Mouse (Mus musculus): Measurements from ENCODE around the gene Tmem135.

Tmem135 gene

DNA sequence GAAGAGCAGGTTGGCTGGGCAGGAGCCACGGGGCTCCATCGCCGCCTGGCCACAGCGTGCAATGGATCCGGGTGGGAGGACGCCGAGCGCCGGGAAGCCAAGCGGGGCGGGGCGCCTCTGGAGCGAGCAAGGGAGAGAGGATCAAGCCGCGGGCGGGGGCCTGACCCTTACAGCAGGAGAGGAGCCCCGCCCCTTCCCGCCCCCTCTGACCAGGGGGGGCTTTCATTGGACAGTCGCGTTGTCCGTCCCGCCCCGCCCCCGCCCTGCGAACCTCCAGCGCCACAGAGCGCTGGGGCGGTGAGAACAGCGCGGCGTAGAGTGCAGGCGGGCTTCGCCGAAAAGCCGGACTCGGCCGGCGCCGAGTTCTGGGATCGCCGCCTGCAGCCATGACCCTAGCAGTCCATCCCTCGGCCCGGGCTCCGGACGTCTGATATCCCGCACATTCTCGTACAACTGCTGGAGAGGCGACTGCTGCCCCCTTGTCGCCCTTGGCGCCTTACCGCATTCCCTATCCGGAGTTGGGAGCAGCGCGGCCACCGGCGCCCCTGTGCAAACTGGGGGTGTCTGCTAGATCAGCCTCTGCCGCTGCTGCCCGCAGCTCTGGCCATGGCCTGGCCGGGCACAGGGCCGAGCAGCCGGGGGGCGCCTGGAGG lies at the start of gene Tmem135, which contains the start of gene Fzd4:
Tmem135 (minus strand) TSS at position 142 of the 653 bp plus-strand sequence.
Fzd4 (plus strand) TSS at position 275 of the 653 bp plus-strand sequence.
- in situ Hi-C loops (cut with MboI, MseI): loop anchor here (5.0 kb wide), 2 partner anchors 67 to 237 kb away; no protein-coding TSS in a partner anchor

DNA sequence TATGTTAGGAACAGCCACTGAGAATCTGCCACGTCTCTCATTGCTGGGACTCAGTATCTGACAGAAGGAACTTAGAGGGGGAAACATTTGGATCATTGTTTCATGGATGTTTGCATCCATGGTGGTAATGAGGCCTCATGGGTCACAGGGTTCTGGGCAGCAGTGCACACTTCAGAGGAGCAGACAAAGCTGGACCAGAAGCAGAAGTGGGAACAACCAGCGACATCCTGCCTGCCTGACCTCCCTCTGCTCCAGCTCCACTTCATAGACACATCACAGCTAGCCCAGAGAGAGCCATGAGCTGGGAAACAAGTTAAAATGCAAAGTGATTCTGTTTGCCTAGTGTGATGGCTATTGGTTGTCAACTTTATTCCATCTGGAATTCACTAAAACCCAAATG lies 46.3 kb upstream of the Tmem135 start:
- in situ Hi-C loops (cut with MboI, MseI): no loop called here

DNA sequence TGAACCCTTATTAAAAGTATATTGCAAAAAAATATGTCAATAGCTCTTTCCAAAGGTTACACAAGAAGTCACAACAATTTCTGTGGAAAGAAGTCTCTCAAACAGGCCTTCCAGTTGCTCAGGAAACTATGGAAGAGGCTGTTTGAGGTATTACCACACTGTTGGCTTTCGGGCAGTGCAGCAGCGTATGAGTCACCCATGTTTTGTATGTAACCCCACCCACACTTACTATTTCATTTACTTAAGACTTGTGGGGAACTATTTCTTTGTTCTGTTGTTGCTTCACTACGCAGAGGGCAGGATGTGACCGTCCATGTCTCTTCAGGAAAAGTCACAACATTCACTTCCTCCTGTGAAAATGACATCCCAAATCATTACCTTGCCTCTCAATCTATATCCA lies 41.1 kb upstream of the Tmem135 start:
- in situ Hi-C loops (cut with MboI, MseI): no loop called here

DNA sequence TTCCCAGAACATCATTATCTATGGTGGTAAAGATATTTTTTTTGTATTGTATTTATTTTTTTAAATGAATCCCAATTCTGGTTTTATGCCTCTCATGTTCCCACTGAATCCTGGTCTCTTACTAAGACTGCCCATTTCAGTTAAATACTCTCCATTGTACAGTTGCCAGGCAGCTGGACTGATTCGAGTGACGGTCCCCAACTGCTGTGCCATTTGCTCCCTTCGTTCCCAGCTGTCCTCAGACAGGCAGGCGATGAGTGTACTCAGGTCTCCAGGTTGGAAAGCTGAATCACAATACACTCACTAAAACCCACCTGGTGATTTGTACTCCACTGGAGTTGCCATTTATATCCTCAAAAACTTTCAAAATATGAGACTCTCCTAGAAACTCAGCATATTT lies 38.2 kb upstream of the Tmem135 start:
- in situ Hi-C loops (cut with MboI, MseI): no loop called here

DNA sequence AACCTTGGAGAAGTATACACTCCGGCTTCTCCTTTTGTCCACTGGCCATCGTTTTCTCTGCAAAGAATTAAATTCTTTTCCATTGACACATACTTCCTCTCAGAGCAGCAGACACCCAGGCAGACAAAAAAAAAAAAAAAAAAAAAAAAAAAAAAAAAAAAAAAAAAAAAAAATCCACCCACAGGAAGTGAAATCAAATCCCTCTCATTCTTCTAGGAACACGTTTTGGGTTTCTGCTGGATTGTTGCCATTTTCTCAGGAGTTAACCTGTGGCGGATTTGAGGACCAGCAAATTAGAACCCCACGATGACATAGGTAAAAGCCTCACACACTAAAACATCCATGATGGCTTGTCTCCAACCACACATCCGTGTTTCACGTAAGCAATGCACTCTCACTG lies 37.3 kb upstream of the Tmem135 start:
- in situ Hi-C loops (cut with MboI, MseI): no loop called here

DNA sequence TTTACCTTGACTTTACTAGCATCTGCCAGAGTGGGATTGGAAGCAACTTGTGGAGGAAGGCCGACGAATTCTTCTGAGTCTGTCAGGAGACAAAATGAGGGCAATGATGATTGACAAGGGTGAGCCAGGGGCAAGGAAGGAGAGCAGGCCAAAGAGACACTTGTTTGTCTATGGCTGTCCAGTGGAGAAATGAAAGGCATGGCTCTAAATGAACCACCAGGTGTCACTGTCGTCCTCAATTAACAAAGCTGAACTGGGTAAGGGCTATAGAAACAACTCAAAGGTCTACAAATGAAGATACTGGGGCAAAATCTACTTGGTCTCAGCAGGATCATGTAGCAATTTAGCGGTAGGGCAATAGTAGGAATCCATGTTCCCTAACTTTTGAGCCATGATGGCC lies 33.6 kb upstream of the Tmem135 start:
- in situ Hi-C loops (cut with MboI, MseI): no loop called here

DNA sequence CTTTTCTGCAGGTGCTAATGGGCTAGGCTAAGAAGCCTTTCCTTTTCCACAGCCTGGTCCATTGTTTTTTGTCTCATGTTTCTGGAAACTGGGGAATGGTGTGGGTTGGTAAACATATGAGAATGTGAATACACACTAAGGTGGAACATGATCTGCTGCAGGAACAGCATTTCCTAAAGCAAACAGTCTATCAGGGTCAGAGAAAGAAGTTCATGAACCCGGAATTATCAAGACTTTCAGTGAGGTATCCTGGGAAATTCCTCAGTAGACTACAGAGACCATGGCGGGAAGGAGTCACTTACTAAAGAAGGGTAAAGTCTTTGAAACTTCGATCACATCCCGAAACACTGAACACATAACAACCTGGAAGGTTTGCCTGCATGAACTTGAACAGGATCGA lies 32.4 kb upstream of the Tmem135 start:
- in situ Hi-C loops (cut with MboI, MseI): no loop called here

DNA sequence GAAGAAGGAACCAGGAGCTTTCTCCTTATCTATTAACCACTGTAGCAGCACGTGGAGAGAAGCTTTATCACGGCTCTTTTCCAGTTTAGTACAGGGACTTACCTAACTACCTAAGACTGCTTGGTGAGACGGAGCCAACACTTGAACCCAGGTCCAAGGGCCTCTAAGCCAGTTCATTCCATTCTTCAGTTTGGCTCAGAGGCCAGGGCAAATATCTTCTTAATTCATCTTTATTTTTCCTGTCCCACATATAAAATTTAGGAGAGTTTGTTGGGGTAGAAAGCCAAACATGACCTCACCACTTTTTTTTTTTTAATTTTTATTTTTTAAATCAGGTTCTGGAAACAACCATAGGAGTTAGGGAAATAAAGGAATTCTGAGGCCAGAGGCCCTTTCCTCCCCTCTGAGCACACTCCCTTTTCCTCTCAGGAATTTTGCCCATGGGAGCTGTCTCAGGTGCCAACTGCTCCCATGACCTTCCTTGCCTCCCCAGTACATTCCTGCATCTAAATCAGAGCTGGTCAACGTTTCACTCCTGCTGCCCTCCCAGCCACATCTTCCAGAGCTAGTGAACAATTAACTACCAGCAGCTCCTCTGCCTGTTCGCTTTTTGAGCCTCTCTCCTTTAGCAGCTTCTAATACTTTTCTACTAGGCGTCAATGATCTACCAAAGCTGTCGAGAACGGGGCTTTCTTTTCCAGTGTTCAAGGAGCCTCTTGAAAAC lies 30.0 kb upstream of the Tmem135 start:
- in situ Hi-C loops (cut with MboI, MseI): no loop called here

DNA sequence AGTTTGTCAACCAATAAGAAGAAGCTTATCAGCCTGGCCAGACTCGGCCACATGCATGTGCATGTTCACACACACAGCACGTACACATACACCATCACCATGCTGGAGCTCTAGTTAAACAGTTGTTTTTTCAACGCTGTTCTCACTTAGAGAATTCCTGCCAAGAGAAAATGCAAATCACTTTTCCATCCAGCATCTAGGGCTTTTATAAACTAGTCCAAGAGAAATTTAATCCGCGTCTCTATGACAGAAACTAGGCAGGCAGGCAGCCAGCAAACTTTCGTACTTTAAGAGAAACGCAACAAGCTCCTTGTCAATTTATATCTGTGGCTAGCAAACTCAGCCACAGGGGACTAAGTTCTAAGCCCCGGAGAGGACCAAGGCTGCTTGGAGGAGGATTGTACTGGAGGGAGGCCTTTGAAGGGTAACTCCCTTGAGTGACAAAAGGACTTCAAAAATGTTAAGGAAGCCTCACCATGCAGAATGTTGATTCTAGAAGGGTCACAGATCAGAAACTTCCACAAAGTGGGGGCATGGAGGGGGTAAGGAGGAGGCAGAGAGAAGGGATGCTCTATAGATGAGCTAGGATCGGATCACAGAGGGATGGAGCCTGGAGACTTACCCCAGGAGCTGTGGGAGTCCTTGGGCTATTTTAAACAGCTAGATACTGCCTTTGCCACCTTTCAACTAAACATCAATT lies 29.3 kb upstream of the Tmem135 start:
- in situ Hi-C loops (cut with MboI, MseI): no loop called here

DNA sequence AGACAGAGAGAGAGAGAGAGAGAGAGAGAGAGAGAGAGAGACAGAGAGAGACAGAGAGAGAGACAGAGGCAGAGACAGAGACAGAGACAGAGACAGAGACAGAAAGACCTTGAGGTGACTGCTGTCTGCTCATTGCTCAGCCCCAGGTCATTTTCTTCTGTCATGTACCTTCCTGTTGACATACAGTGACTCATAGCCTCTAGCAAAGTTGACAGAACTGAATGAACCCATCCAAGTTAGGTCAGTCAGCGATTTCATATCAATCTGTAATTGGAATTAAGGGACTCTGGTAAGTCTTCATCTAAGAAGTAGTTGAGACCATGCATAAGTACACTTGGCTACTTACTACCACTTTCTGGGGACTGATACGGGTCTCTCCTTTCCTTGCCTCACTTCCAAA lies 27.2 kb upstream of the Tmem135 start:
- in situ Hi-C loops (cut with MboI, MseI): no loop called here

DNA sequence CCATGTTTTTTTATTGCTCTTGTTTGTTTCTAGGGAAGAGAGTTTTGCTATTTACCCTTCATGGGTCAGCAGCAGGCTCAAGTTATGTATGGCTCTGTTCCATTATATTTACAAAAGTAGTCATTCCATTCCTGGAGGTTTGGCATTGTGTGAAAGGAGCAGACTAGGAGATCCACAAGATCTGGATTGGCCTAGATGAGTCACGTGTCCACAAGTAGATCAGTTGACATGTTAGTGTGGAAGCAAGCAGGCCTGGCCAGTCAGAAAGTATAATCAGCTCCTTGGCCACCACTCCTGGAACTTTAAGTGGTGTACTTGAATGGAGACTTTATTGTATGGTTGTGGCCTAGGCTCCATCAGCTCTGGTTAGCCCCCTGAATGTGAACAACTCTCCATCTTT lies 25.3 kb upstream of the Tmem135 start:
- in situ Hi-C loops (cut with MboI, MseI): no loop called here

DNA sequence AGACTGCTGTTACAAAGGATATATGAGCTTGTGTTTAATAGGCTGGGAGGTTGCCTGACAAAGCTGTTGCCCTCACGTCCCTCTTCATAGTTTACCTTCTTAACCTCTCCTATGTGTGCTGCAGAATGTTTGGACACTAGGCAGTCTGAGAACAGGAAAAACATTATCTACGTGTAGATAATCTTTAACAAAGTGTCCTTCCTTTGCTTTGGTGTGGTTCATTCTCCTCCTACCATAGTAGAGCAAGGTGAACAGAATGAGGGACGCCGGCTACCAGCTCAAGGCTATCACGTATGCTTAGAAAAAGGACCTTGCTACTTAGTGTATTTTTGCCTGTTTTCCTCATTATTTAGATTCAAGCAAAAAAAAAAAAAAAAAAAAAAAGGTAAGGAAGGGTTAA lies 24.8 kb upstream of the Tmem135 start:
- in situ Hi-C loops (cut with MboI, MseI): no loop called here

DNA sequence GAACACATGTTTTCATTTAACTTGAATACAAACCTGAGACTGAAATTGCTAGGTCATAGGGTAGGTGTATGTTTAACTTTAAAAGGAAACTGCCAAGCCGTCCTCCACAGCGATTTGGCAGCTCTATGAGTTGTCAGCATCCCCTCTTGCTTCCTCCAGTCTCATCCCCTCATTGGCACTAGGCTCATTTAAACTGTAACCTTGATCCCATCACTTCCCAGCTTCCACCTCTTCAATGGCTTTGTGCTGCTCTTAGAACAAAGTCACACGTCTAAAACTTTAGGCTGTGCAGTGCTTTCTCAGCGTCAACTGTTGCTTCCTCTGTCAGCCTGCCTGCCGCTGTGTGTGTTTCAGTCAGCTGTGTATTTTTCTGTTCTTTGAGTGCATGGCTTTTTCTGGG lies 23.1 kb upstream of the Tmem135 start:
- in situ Hi-C loops (cut with MboI, MseI): no loop called here

DNA sequence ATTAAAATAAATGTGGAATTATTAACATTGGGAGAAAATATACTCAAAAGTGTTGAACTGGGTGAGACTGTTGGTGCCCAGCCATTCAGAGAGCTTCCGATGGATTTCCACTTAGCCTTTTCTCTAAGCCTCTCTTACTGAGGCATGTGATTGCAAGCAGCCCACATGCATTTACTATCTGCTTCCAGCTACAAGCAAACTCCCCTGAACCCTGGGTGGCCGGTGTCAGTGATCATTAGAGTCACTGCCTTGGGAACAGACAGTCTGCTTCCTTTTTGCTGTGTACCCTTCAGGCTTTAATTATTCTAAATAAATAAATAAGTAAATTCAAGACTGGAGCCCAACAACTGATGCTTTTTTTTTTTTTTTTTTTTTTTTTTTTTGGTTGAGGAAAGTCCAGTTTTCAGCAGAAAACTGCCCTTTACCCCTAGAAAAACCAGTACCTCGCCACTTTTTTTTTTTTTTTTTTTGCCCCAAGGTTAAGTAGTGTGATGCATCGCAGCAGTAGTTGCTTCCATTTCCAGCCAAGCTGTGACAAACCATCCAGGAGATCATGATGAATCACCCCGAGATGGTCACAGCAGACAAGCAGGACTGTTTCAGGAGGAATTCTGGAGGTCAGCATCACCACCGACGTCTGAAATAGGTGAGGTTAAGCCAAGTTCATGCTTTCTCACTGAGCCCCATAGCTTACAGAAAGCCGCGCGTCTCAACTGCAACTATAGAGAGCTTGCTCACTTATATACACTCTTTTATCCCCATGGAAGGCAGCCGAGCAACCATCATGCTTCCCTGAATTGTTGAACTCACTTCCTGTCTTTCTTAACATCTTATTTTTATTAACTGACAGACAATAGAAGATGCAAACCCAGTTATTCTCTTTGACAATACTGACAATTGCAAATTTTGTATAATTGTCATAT lies 22.0 kb upstream of the Tmem135 start:
- in situ Hi-C loops (cut with MboI, MseI): no loop called here

DNA sequence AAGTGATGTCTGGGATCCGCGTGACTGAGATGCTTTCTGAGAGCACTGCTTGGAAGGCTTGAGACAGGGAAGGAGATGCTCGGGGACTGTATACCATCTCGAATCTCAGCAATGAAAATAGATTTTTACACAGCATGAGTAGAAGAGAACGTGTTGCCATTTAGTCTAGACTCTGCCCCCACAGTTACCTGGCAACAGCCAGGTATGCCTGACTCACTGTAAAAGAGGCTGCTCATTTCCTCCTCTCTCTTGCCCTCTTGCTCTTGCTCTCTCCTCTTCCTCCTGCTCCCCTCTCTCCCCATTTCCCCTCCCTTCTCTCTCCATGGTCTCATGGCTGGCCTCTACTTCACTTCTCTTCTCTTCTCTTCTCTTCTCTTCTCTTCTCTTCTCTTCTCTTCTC lies 20.6 kb upstream of the Tmem135 start:
- in situ Hi-C loops (cut with MboI, MseI): no loop called here

DNA sequence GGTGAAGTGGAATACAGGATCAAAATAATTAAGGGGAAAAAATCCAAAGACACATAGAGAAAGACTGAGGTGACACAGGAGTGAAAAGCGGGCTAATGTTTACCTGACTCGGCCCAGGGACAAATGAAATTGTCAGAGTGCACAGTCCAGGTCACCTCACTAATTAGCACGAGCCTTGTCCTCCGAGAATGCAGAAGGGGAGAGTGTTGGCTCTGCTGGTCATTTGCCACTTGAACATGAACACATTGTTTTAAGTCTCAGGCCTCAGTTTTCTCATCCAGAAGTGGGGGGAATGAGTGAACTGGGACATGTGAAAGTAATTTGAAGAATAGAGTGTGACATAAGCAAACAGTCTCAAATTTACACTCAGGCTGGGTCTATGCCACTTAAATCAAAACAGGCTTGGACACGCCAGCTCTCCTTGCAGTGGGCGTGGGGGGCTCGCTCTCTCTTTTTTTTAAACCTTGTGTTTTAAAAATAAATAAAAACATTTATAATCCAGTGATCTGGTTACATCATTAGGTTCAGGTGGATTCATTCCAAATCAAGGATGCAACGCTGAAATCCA lies 19.8 kb upstream of the Tmem135 start:
- in situ Hi-C loops (cut with MboI, MseI): no loop called here

DNA sequence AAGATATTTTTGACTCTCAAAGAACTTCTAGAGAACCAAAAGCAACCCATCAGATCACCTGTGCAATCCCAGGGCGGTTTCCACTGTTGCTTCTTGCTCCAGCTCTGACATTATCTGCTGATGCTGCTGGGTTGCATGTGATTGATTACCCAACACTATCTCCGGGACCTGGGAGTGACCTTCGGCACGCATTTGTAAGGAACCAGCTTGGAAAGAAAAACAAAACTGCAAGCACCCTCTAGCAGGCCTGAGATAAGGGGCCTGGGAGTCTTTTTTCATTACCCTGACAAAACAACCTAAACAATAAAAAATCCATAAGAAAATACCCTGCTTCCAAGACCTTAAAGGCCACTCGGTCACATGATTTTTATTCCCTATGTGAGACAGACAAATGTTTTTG lies 19.2 kb upstream of the Tmem135 start:
- in situ Hi-C loops (cut with MboI, MseI): no loop called here

DNA sequence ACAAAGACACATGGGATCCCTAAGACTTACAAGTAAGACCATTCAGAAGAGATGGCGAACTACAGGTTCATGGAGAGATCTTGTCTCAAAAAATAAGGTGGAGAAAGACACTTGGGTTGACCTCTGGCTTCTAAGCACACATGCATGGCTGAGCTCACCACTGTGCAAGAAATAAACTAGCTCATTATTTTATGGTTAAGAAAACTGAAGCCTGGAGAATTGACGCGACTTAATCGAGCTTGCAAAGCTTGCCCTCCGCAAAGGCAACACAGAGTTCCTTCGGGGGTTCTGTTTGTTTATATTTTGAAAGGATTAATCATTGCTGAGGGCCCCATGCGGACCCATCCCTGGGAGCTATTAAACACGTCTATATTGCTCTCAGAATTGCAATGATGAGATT lies 18.6 kb upstream of the Tmem135 start:
- in situ Hi-C loops (cut with MboI, MseI): no loop called here

DNA sequence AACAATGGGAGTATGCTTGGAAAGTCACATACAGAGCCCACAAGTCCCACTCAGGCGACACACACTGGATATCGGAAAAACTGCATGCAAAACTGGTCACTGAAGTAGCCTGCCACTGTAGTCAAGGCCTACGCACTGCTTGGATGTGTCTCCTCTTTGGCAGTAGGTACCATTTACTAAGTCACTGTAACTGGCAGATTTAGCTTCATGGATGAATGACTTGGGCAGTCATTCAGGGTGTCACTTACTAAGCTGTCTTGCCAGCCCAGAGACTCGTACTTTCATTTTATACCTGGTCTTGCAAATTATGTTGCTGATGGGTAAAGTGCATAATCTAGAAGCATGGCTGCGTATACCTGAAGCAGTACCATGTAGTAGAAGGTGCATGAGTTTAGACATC lies 17.3 kb upstream of the Tmem135 start:
- in situ Hi-C loops (cut with MboI, MseI): no loop called here

DNA sequence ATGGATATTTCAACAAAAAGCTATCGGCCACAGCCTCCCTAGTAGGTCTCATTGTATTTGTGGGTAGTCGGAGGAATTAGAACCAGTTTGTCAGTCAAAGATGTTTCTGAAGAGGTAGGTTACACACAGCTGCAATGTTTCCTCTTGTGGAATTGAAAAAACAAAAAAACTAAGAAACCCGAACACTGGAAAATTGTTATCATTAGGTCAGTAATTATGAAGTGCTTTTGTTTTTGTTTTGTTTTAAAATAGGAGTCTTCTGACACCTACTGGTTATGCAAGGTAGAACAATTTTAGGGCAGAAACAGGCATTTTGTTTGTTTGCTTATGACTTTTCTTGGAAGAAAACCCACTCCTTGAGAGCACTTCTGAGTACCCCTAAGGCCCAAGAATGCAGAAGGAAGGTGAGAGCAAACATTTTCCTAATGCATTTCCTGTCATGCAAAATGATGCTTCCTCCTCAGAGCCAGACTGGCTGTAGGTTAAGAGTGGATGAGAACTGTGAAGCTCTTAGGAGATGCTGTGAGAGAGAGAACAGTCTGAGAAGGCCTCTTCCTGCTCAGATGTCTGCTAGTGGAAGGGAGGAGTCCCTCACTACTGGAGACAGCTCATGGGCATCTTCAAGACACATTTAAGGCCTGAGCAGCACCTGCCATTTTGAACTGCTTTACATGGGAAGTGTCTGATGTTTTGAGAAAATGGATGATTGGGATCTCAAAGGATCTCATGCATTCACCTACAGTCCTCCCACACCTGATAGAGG lies 15.1 kb upstream of the Tmem135 start:
- in situ Hi-C loops (cut with MboI, MseI): loop anchor here (5.0 to 10.0 kb wide), 2 partner anchors 332 to 334 kb away; no protein-coding TSS in a partner anchor

All from T-helper 17 cell (primary cell).